Mouse (Mus musculus): ENCODE data around the gene Shd. TPM values are rescaled to one million over a fixed set of nuclear protein-coding genes. Genes with fewer than 3 reads are reported as not detected.

The Shd gene
- polyA plus RNA-seq, 2 experiments, result 25.8 to 58.0 TPM

DNA sequence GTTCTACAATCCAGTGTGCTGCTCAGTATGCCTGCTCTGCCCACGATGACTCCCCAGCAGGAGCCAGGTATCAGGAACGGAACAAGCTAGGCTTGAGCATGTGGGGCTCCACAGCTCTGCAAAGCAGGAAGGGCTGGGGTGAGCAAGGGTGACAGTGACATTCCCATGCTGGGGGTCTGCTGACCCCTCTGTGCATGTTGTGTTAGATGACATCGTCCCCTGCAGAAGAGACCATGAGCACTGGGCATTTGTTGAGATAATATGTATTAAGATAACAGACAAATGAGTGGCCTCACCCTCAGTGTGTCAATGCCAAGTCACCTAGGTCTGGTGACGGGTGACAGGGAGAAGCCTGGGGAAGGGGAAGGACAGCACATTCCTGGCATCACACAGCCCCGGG lies 54.7 kb downstream of the Shd start:
- WGBS, result 77% methylated on average over 5 of the region's 5 CpGs
- Histone ChIP-seq H3K36me3 (ENCODE audit: control insufficient read depth, insufficient read depth, low read length) (peaks cover 43% of the 10 kb centered on the region), H3K4me3 (replicated peaks; ENCODE audit: low read length) (no peak overlapping the region), H3K4me1 (ENCODE audit: control insufficient read depth, insufficient read depth, low read length) (no peaks in the 10 kb centered on the region), H3K27ac (replicated peaks; ENCODE audit: low read depth, low read length) (no peak overlapping the region), H3K9ac (ENCODE audit: low read depth, low read length, severe bottlenecking) (no peak overlapping the region), H3K4me2 (replicated peaks; ENCODE audit: low read depth, low read length, severe bottlenecking) (no peak overlapping the region), H3K9me3 (ENCODE audit: control insufficient read depth, low read length) (no peaks in the 10 kb centered on the region), H3K27me3 (ENCODE audit: control insufficient read depth, insufficient read depth, low read length) (no peaks in the 10 kb centered on the region)
- DNase-seq (ENCODE audit: low spot score) (no peak), ATAC-seq (ENCODE audit: low FRiP score, low read depth) (no peak)
- TF ChIP-seq POLR2A (IDR thresholded peaks at IDR 0.05; ENCODE audit: borderline replicate concordance, extremely low read depth, insufficient read depth, insufficient read length), result no peak

Other genes starting within 250 kb of the Shd start
- 0.18 and 0.19 TPM in 2 replicates for gene Adgre4, start 220.5 kb upstream of the Shd start, polyA plus RNA-seq (2012; rRNA removed)
- 0.26 and 0.33 TPM in 2 replicates for gene Adgre4, start 220.5 kb upstream of the Shd start, polyA plus RNA-seq (2014; fragmentation: Nextera tagmentation; extraction: Ambion mirVana)
- 2.1 and 3.5 TPM in 2 replicates for gene Zfp119a, start 91.5 kb upstream of the Shd start, polyA plus RNA-seq (2012; rRNA removed)
- 10.3 and 11.4 TPM in 2 replicates for gene Zfp119a, start 91.5 kb upstream of the Shd start, polyA plus RNA-seq (2014; fragmentation: Nextera tagmentation; extraction: Ambion mirVana)
- 5.3 and 7.6 TPM in 2 replicates for gene Zfp959, start 78.4 kb upstream of the Shd start, polyA plus RNA-seq (2012; rRNA removed)
- gene Zfp959, start 78.4 kb upstream of the Shd start, polyA plus RNA-seq (2014; fragmentation: Nextera tagmentation; extraction: Ambion mirVana), result 11.1 and 12.1 TPM in 2 replicates
- gene Zfp119b, start 21.0 kb upstream of the Shd start, polyA plus RNA-seq (2012; rRNA removed), result 1.9 and 3.5 TPM in 2 replicates
- 7.1 and 8.3 TPM in 2 replicates for gene Zfp119b, start 21.0 kb upstream of the Shd start, polyA plus RNA-seq (2014; fragmentation: Nextera tagmentation; extraction: Ambion mirVana)
- gene Ebi3, start 17.8 kb upstream of the Shd start, polyA plus RNA-seq (2012; rRNA removed), result 2.3 and 2.8 TPM in 2 replicates
- 1.7 and 2.2 TPM in 2 replicates for gene Ebi3, start 17.8 kb upstream of the Shd start, polyA plus RNA-seq (2014; fragmentation: Nextera tagmentation; extraction: Ambion mirVana)
- 9.3 and 13.3 TPM in 2 replicates for gene Yju2, start 11.4 kb upstream of the Shd start, polyA plus RNA-seq (2012; rRNA removed)
- 16.7 and 19.2 TPM in 2 replicates for gene Yju2, start 11.4 kb upstream of the Shd start, polyA plus RNA-seq (2014; fragmentation: Nextera tagmentation; extraction: Ambion mirVana)
- gene Fsd1, start 16.0 kb downstream of the Shd start, polyA plus RNA-seq (2012; rRNA removed), result 27.5 and 29.4 TPM in 2 replicates
- 14.2 and 18.7 TPM in 2 replicates for gene Fsd1, start 16.0 kb downstream of the Shd start, polyA plus RNA-seq (2014; fragmentation: Nextera tagmentation; extraction: Ambion mirVana)
- 14.7 TPM in 2 replicates for gene Stap2, start 35.1 kb downstream of the Shd start, polyA plus RNA-seq (2012; rRNA removed)
- 14.4 and 18.7 TPM in 2 replicates for gene Stap2, start 35.1 kb downstream of the Shd start, polyA plus RNA-seq (2014; fragmentation: Nextera tagmentation; extraction: Ambion mirVana)
- 118 and 148 TPM in 2 replicates for gene Mpnd, start 35.2 kb downstream of the Shd start, polyA plus RNA-seq (2012; rRNA removed)
- gene Mpnd, start 35.2 kb downstream of the Shd start, polyA plus RNA-seq (2014; fragmentation: Nextera tagmentation; extraction: Ambion mirVana), result 101 and 114 TPM in 2 replicates
- 176 and 194 TPM in 2 replicates for gene Sh3gl1, start 66.2 kb downstream of the Shd start, polyA plus RNA-seq (2012; rRNA removed)
- gene Sh3gl1, start 66.2 kb downstream of the Shd start, polyA plus RNA-seq (2014; fragmentation: Nextera tagmentation; extraction: Ambion mirVana), result 166 and 178 TPM in 2 replicates
- 22.8 and 25.1 TPM in 2 replicates for gene Chaf1a, start 70.0 kb downstream of the Shd start, polyA plus RNA-seq (2012; rRNA removed)
- gene Chaf1a, start 70.0 kb downstream of the Shd start, polyA plus RNA-seq (2014; fragmentation: Nextera tagmentation; extraction: Ambion mirVana), result 18.4 and 19.3 TPM in 2 replicates
- gene Ubxn6, start 104.6 kb downstream of the Shd start, polyA plus RNA-seq (2012; rRNA removed), result 61.9 and 82.9 TPM in 2 replicates
- gene Ubxn6, start 104.6 kb downstream of the Shd start, polyA plus RNA-seq (2014; fragmentation: Nextera tagmentation; extraction: Ambion mirVana), result 36.4 and 43.1 TPM in 2 replicates
- 82.3 and 118 TPM in 2 replicates for gene Hdgfl2, start 109.2 kb downstream of the Shd start, polyA plus RNA-seq (2012; rRNA removed)
- gene Hdgfl2, start 109.2 kb downstream of the Shd start, polyA plus RNA-seq (2014; fragmentation: Nextera tagmentation; extraction: Ambion mirVana), result 84.9 and 104 TPM in 2 replicates
- 0.04 and 0.09 TPM in 2 replicates for gene Plin4, start 139.3 kb downstream of the Shd start, polyA plus RNA-seq (2012; rRNA removed)
- 0.07 and 0.11 TPM in 2 replicates for gene Plin4, start 139.3 kb downstream of the Shd start, polyA plus RNA-seq (2014; fragmentation: Nextera tagmentation; extraction: Ambion mirVana)
- not detected in 2 replicates for gene Plin5, start 147.1 kb downstream of the Shd start, polyA plus RNA-seq (2012; rRNA removed)
- 0.10 and 0.17 TPM in 2 replicates for gene Plin5, start 147.1 kb downstream of the Shd start, polyA plus RNA-seq (2014; fragmentation: Nextera tagmentation; extraction: Ambion mirVana)
- 0.27 and 0.29 TPM in 2 replicates for gene Lrg1, start 151.5 kb downstream of the Shd start, polyA plus RNA-seq (2012; rRNA removed)
- gene Lrg1, start 151.5 kb downstream of the Shd start, polyA plus RNA-seq (2014; fragmentation: Nextera tagmentation; extraction: Ambion mirVana), result 0.43 and 0.51 TPM in 2 replicates
- 10.5 and 13.4 TPM in 2 replicates for gene Sema6b, start 169.9 kb downstream of the Shd start, polyA plus RNA-seq (2012; rRNA removed)
- gene Sema6b, start 169.9 kb downstream of the Shd start, polyA plus RNA-seq (2014; fragmentation: Nextera tagmentation; extraction: Ambion mirVana), result 3.1 and 3.8 TPM in 2 replicates
- 9.3 and 10.3 TPM in 2 replicates for gene Tnfaip8l1, start 192.0 kb downstream of the Shd start, polyA plus RNA-seq (2012; rRNA removed)
- gene Tnfaip8l1, start 192.0 kb downstream of the Shd start, polyA plus RNA-seq (2014; fragmentation: Nextera tagmentation; extraction: Ambion mirVana), result 11.6 and 11.7 TPM in 2 replicates
- 83.2 and 93.7 TPM in 2 replicates for gene Mydgf, start 213.5 kb downstream of the Shd start, polyA plus RNA-seq (2012; rRNA removed)
- 99.7 and 101 TPM in 2 replicates for gene Mydgf, start 213.5 kb downstream of the Shd start, polyA plus RNA-seq (2014; fragmentation: Nextera tagmentation; extraction: Ambion mirVana)
- gene Dpp9, start 248.4 kb downstream of the Shd start, polyA plus RNA-seq (2012; rRNA removed), result 54.3 and 69.6 TPM in 2 replicates
- gene Dpp9, start 248.4 kb downstream of the Shd start, polyA plus RNA-seq (2014; fragmentation: Nextera tagmentation; extraction: Ambion mirVana), result 33.9 and 37.7 TPM in 2 replicates

Data from limb, embryonic 14.5 days (tissue).